Mouse (Mus musculus): ENCODE data around the gene Litaf.

GRCm38 (mm10) chr16:10911061-10911460 lies 154.9 kb downstream of the Litaf start:
- TF ChIP-seq EP300 (IDR thresholded peaks at IDR 0.05) (no peak), CTCF (IDR thresholded peaks at IDR 0.05) (no peak)
